Mouse (Mus musculus): ENCODE measurements at regions not wholly inside any gene's neighbourhood (a gene's known extent, or its start where the extent isn't known, plus 50 kb on each side); places are given as distances from the start of the nearest gene placed in this dataset.

- Histone ChIP-seq H3K9me3 (ENCODE audit: control insufficient read depth, low read length) (no peaks in the 10 kb centered on the region), H3K27ac (replicated peaks in 1 of 2; ENCODE audit: control insufficient read depth in 1 of 2, insufficient read depth in 1 of 2, low read depth in 2 of 2, low read length in 2 of 2) (no peak overlapping the region), H3K4me3 (ENCODE audit: control insufficient read depth in 1 of 2, insufficient read depth in 1 of 2, low read depth in 1 of 2, low read length in 2 of 2) (no peak overlapping the region), H3K4me2 (ENCODE audit: low read length) (no peak overlapping the region), H3K36me3 (ENCODE audit: control insufficient read depth, insufficient read depth, low read length) (no peaks in the 10 kb centered on the region), H3K27me3 (ENCODE audit: control insufficient read depth, insufficient read depth, low read length) (peaks cover 7% of the 10 kb centered on the region; the same call in 1 of the 2 replicates), H3K4me1 (ENCODE audit: control insufficient read depth in 2 of 2, insufficient read depth in 2 of 2, low read length in 2 of 2) (no peaks in the 10 kb centered on the region; a peak in 1 of 4 replicates), H3K9ac (ENCODE audit: low read length) (no peak overlapping the region)
- no peak for ATAC-seq (ENCODE audit: insufficient number of reproducible peaks, insufficient read depth, low FRiP score, low read depth)
- 69% methylated on average over 6 of the region's 6 CpGs for WGBS
These were observed 146.8 kb downstream of the Vrk1 start for GRCm38 (mm10) chr12:106156837-106157236.

GRCm38 (mm10) chr12:106157827-106158226, 147.8 kb downstream of the Vrk1 start:
- Histone ChIP-seq H3K36me3 (ENCODE audit: control insufficient read depth, insufficient read depth, low read length) (no peaks in the 10 kb centered on the region), H3K4me3 (ENCODE audit: control insufficient read depth in 1 of 2, insufficient read depth in 1 of 2, low read depth in 1 of 2, low read length in 2 of 2) (no peak overlapping the region), H3K27me3 (ENCODE audit: control insufficient read depth, insufficient read depth, low read length) (peaks cover 7% of the 10 kb centered on the region; the same call in 1 of the 2 replicates), H3K4me1 (ENCODE audit: control insufficient read depth in 2 of 2, insufficient read depth in 2 of 2, low read length in 2 of 2) (peaks cover 2 to 5% of the 10 kb centered on the region in 2 experiments; a peak in 1 of 4 replicates), H3K9me3 (ENCODE audit: control insufficient read depth, low read length) (no peaks in the 10 kb centered on the region), H3K9ac (ENCODE audit: low read length) (no peak overlapping the region), H3K27ac (replicated peaks in 1 of 2; ENCODE audit: control insufficient read depth in 1 of 2, insufficient read depth in 1 of 2, low read depth in 2 of 2, low read length in 2 of 2) (no peak overlapping the region), H3K4me2 (ENCODE audit: low read length) (no peak overlapping the region)
- 45% methylated on average over 4 of the region's 4 CpGs for WGBS
- no peak for ATAC-seq (ENCODE audit: insufficient number of reproducible peaks, insufficient read depth, low FRiP score, low read depth)

- no peak for ATAC-seq (ENCODE audit: insufficient number of reproducible peaks, insufficient read depth, low FRiP score, low read depth)
- Histone ChIP-seq H3K27me3 (ENCODE audit: control insufficient read depth, insufficient read depth, low read length) (peaks cover 7% of the 10 kb centered on the region; the same call in 1 of the 2 replicates), H3K4me2 (ENCODE audit: low read length) (peak overlapping the region; percentile 11; the same call in 1 of the 2 replicates), H3K36me3 (ENCODE audit: control insufficient read depth, insufficient read depth, low read length) (no peaks in the 10 kb centered on the region), H3K4me1 (ENCODE audit: control insufficient read depth in 2 of 2, insufficient read depth in 2 of 2, low read length in 2 of 2) (peaks cover 4 to 6% of the 10 kb centered on the region in 2 experiments; a peak in 1 of 4 replicates), H3K4me3 (ENCODE audit: control insufficient read depth in 1 of 2, insufficient read depth in 1 of 2, low read depth in 1 of 2, low read length in 2 of 2) (no peak overlapping the region), H3K9ac (ENCODE audit: low read length) (no peak overlapping the region), H3K9me3 (ENCODE audit: control insufficient read depth, low read length) (no peaks in the 10 kb centered on the region), H3K27ac (replicated peaks in 1 of 2; ENCODE audit: control insufficient read depth in 1 of 2, insufficient read depth in 1 of 2, low read depth in 2 of 2, low read length in 2 of 2) (no peak overlapping the region)
- WGBS = 55% methylated on average over 14 of the region's 14 CpGs
These were observed 148.6 kb downstream of the Vrk1 start for GRCm38 (mm10) chr12:106158620-106159019.

GRCm38 (mm10) chr12:106171301-106171700, 161.3 kb downstream of the Vrk1 start:
- Histone ChIP-seq H3K9me3 (ENCODE audit: control insufficient read depth, low read length) (no peaks in the 10 kb centered on the region), H3K9ac (ENCODE audit: low read length) (no peak overlapping the region), H3K4me1 (ENCODE audit: control insufficient read depth in 2 of 2, insufficient read depth in 2 of 2, low read length in 2 of 2) (no peaks in the 10 kb centered on the region; a peak in 1 of 4 replicates), H3K27ac (replicated peaks in 1 of 2; ENCODE audit: control insufficient read depth in 1 of 2, insufficient read depth in 1 of 2, low read depth in 2 of 2, low read length in 2 of 2) (no peak overlapping the region), H3K4me3 (ENCODE audit: control insufficient read depth in 1 of 2, insufficient read depth in 1 of 2, low read depth in 1 of 2, low read length in 2 of 2) (no peak overlapping the region), H3K27me3 (ENCODE audit: control insufficient read depth, insufficient read depth, low read length) (peaks cover 37% of the 10 kb centered on the region), H3K4me2 (ENCODE audit: low read length) (no peak overlapping the region), H3K36me3 (ENCODE audit: control insufficient read depth, insufficient read depth, low read length) (no peaks in the 10 kb centered on the region)
- no peak for ATAC-seq (ENCODE audit: insufficient number of reproducible peaks, insufficient read depth, low FRiP score, low read depth)
- WGBS = 43% methylated on average over 5 of the region's 5 CpGs

- WGBS = 47% methylated on average over 8 of the region's 8 CpGs
- H3K9me3 ChIP-seq (ENCODE audit: control insufficient read depth, low read length) = no peaks in the 10 kb centered on the region
- H3K27me3 ChIP-seq (ENCODE audit: control insufficient read depth, insufficient read depth, low read length) = peaks cover 37% of the 10 kb centered on the region
- H3K4me1 ChIP-seq (ENCODE audit: control insufficient read depth in 2 of 2, insufficient read depth in 2 of 2, low read length in 2 of 2) = no peaks in the 10 kb centered on the region; a peak in 1 of 4 replicates
- no peaks in the 10 kb centered on the region for H3K36me3 ChIP-seq (ENCODE audit: control insufficient read depth, insufficient read depth, low read length)
- no peak overlapping the region for H3K4me3 ChIP-seq (ENCODE audit: control insufficient read depth in 1 of 2, insufficient read depth in 1 of 2, low read depth in 1 of 2, low read length in 2 of 2)
- H3K4me2 ChIP-seq (ENCODE audit: low read length) = no peak overlapping the region
- no peak overlapping the region for H3K27ac ChIP-seq (replicated peaks in 1 of 2; ENCODE audit: control insufficient read depth in 1 of 2, insufficient read depth in 1 of 2, low read depth in 2 of 2, low read length in 2 of 2)
- no peak for ATAC-seq (ENCODE audit: insufficient number of reproducible peaks, insufficient read depth, low FRiP score, low read depth)
- no peak overlapping the region for H3K9ac ChIP-seq (ENCODE audit: low read length)
These were observed 163.2 kb downstream of the Vrk1 start for GRCm38 (mm10) chr12:106173211-106173610.

- Histone ChIP-seq H3K36me3 (ENCODE audit: control insufficient read depth, insufficient read depth, low read length) (no peaks in the 10 kb centered on the region), H3K27ac (replicated peaks in 1 of 2; ENCODE audit: control insufficient read depth in 1 of 2, insufficient read depth in 1 of 2, low read depth in 2 of 2, low read length in 2 of 2) (no peak overlapping the region), H3K4me3 (ENCODE audit: control insufficient read depth in 1 of 2, insufficient read depth in 1 of 2, low read depth in 1 of 2, low read length in 2 of 2) (peak overlapping the region; percentile 47 to 52), H3K4me1 (ENCODE audit: control insufficient read depth in 2 of 2, insufficient read depth in 2 of 2, low read length in 2 of 2) (no peaks in the 10 kb centered on the region; a peak in 1 of 4 replicates), H3K4me2 (ENCODE audit: low read length) (peak overlapping the region; percentile 94), H3K9ac (ENCODE audit: low read length) (peak overlapping the region; percentile 48), H3K27me3 (ENCODE audit: control insufficient read depth, insufficient read depth, low read length) (peaks cover 37% of the 10 kb centered on the region), H3K9me3 (ENCODE audit: control insufficient read depth, low read length) (no peaks in the 10 kb centered on the region)
- WGBS = 1% methylated on average over 39 of the region's 39 CpGs
- no peak for ATAC-seq (ENCODE audit: insufficient number of reproducible peaks, insufficient read depth, low FRiP score, low read depth)
These were observed 164.3 kb downstream of the Vrk1 start for GRCm38 (mm10) chr12:106174070-106174980.

- peaks cover 37% of the 10 kb centered on the region for H3K27me3 ChIP-seq (ENCODE audit: control insufficient read depth, insufficient read depth, low read length)
- H3K9ac ChIP-seq (ENCODE audit: low read length) = peak overlapping the region; percentile 48; the same call in 1 of the 2 replicates
These were observed 165.1 kb downstream of the Vrk1 start for GRCm38 (mm10) chr12:106174981-106175700.

More at GRCm38 (mm10) chr12:106174981-106175700, 165.1 kb downstream of the Vrk1 start:
- WGBS = 6% methylated on average over 27 of the region's 27 CpGs
- H3K4me1 ChIP-seq (ENCODE audit: control insufficient read depth in 2 of 2, insufficient read depth in 2 of 2, low read length in 2 of 2) = no peaks in the 10 kb centered on the region; a peak in 1 of 4 replicates
- no peaks in the 10 kb centered on the region for H3K9me3 ChIP-seq (ENCODE audit: control insufficient read depth, low read length)
- peak overlapping the region; percentile 94 for H3K4me2 ChIP-seq (ENCODE audit: low read length)
- ATAC-seq (ENCODE audit: insufficient number of reproducible peaks, insufficient read depth, low FRiP score, low read depth) = no peak
- no peaks in the 10 kb centered on the region for H3K36me3 ChIP-seq (ENCODE audit: control insufficient read depth, insufficient read depth, low read length)
- H3K4me3 ChIP-seq (ENCODE audit: control insufficient read depth in 1 of 2, insufficient read depth in 1 of 2, low read depth in 1 of 2, low read length in 2 of 2) = peak overlapping the region; percentile 47 to 52
- H3K27ac ChIP-seq (replicated peaks in 1 of 2; ENCODE audit: control insufficient read depth in 1 of 2, insufficient read depth in 1 of 2, low read depth in 2 of 2, low read length in 2 of 2) = no peak overlapping the region
